Mouse (Mus musculus) liver, postnatal 0 days (tissue): Measurements from ENCODE around the gene Ripply2. TPM values are rescaled to one million over a fixed set of nuclear protein-coding genes. Genes with fewer than 3 reads are reported as not detected.

Source experiments
- ATAC-seq: fragments of 200-750 bp; cut with Nextera tagmentation; 2 replicates; pipeline ENCODE4 v1.8.0; 2017; ENCODE audit warnings: mild to moderate bottlenecking, moderate library complexity
- DNase-seq: peaks from one replicate; pipeline ENCODE4 v3.0.0-alpha.2; 2016
- H3K27ac ChIP-seq: fragments of 300-500 bp; sonication (generic); 2 replicates; pipeline ENCODE4 v1.5.1; 2014; ENCODE audit warnings: antibody characterized with exemption, moderate library complexity, mild to moderate bottlenecking, low read depth
- H3K27me3 ChIP-seq: fragments of 300-500 bp; sonication (generic); 2 replicates; pipeline ENCODE4 v1.6.1; 2014; ENCODE audit warnings: low read length, control low read depth, mixed read lengths; ENCODE audit not compliant: insufficient read depth
- H3K36me3 ChIP-seq: fragments of 300-500 bp; sonication (generic); replicated peaks from 2 replicates; pipeline ENCODE4 v1.6.1; 2014; ENCODE audit warnings: mild to moderate bottlenecking, control low read depth, low read length, moderate library complexity, mixed read lengths; ENCODE audit not compliant: insufficient read depth
- H3K4me1 ChIP-seq: fragments of 300-500 bp; sonication (generic); 2 replicates; pipeline ENCODE4 v1.6.1; 2014; ENCODE audit warnings: antibody characterized with exemption, mild to moderate bottlenecking, control low read depth; ENCODE audit not compliant: insufficient read depth
- H3K4me2 ChIP-seq: fragments of 300-500 bp; sonication (generic); 2 replicates; pipeline ENCODE4 v1.6.1; 2014; ENCODE audit warnings: low read depth, mild to moderate bottlenecking, low read length, moderate library complexity, mixed read lengths
- H3K4me3 ChIP-seq: fragments of 300-500 bp; sonication (generic); 2 replicates; pipeline ENCODE4 v1.5.1; 2014; ENCODE audit warnings: low read depth, low read length
- H3K9ac ChIP-seq: fragments of 300-500 bp; sonication (generic); replicated peaks from 2 replicates; pipeline ENCODE4 v1.6.1; 2014; ENCODE audit warnings: mild to moderate bottlenecking, moderate library complexity
- H3K9me3 ChIP-seq: fragments of 300-500 bp; sonication (generic); 2 replicates; pipeline ENCODE4 v1.6.1; 2016; ENCODE audit warnings: mild to moderate bottlenecking, control low read depth, low read length, mixed read lengths
- CTCF ChIP-seq: sonication (generic); IDR thresholded peaks from 2 replicates; pipeline ENCODE4 v1.5.1; 2016; ENCODE audit warnings: antibody characterized with exemption, low read depth
- EP300 ChIP-seq: IDR thresholded peaks from 2 replicates; pipeline ENCODE4 v1.6.1; 2016; ENCODE audit warnings: antibody characterized with exemption, low read depth, mild to moderate bottlenecking
- WGBS: fragments of 180-500 bp; shearing (Covaris S2); extraction: QIAGEN DNeasy Blood & Tissue Kit; methylation state at CpG from one replicate; pipeline ENCODE4 v1.1.7; 2014; ENCODE audit not compliant: insufficient replicate concordance; 5-methylcytosine and 5-hydroxymethylcytosine counted together
- polyA plus RNA-seq: library from polyadenylated mRNA; unstranded; fragments of >200 nt; fragmentation: Nextera tagmentation; extraction: Ambion mirVana; gene quantifications from 2 replicates; pipeline ENCODE4 v1.2.1, GENCODE M21; 2015

Gene Ripply2
- polyA plus RNA-seq, 1 experiment from 2014 or later, result not detected

GRCm38 (mm10) chr9:86980942-86981341 is 34.4 kb upstream of the Ripply2 start:
- Histone ChIP-seq H3K4me3 (no peak overlapping the region), H3K36me3 (no peaks in the 10 kb centered on the region), H3K27ac (no peak overlapping the region), H3K4me2 (no peak overlapping the region), H3K9me3 (no peaks in the 10 kb centered on the region), H3K4me1 (no peaks in the 10 kb centered on the region), H3K27me3 (no peaks in the 10 kb centered on the region), H3K9ac (no peak overlapping the region)
- ATAC-seq (no peak), DNase-seq (no peak)
- TF ChIP-seq EP300, result no peak
- TF ChIP-seq CTCF, result no peak
- 49% methylated on average over 2 of the region's 2 CpGs for WGBS

DNA sequence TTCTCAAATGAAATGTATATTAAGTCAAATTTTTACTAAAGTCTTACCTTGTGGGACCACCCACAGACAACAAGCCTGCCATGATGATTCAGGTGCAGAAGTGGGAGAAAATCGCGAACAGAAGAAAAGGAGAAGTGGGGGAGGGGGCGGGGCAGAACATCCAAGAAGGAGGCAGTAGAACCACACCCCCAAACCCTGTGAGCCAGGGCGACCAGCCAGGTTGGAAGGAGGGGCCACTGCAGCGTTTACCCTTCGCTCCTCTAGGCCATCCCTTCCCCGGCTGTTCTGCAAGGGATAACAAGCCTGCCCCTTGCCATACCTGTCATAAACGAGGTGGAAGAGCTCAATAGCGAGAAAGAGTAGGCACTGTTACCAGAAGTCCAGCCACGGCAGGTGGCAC is 33.8 kb upstream of the Ripply2 start:
- Histone ChIP-seq H3K4me3 (no peak overlapping the region), H3K4me1 (no peaks in the 10 kb centered on the region), H3K9me3 (no peaks in the 10 kb centered on the region), H3K9ac (no peak overlapping the region), H3K27ac (no peak overlapping the region), H3K4me2 (no peak overlapping the region), H3K27me3 (no peaks in the 10 kb centered on the region), H3K36me3 (no peaks in the 10 kb centered on the region)
- ATAC-seq, result no peak
- WGBS, result 9% methylated on average over 10 of the region's 10 CpGs
- no peak for TF ChIP-seq EP300
- TF ChIP-seq CTCF, result no peak
- DNase-seq, result no peak

DNA sequence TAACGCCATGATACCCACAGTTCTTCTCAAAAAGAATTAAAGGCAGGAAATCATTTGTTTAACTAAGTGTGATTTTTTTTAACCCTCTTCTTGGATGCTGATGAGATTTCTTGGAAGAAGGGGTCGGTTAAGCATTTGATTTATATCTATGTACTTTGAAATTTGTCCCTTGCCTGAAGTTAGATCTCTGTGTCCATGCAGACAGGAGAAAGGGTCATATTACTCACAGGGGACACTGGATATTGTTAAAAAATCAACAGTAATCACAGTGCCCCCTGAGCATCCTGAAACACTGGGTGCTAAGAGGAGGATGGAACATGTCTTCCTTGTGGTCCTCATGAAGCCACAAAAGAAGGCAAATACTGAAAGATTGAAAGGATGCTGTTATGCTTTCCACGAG is 30.8 kb upstream of the Ripply2 start:
- no peaks in the 10 kb centered on the region for H3K36me3 ChIP-seq
- ATAC-seq (no peak), DNase-seq (no peak)
- TF ChIP-seq CTCF (no peak), EP300 (no peak)
- no peaks in the 10 kb centered on the region for H3K9me3 ChIP-seq
- no peaks in the 10 kb centered on the region for H3K4me1 ChIP-seq
- H3K4me2 ChIP-seq, result no peak overlapping the region
- no peak overlapping the region for H3K27ac ChIP-seq
- no peak overlapping the region for H3K9ac ChIP-seq
- WGBS, result 58% methylated on average over 3 of the region's 3 CpGs
- no peaks in the 10 kb centered on the region for H3K27me3 ChIP-seq
- no peak overlapping the region for H3K4me3 ChIP-seq

DNA sequence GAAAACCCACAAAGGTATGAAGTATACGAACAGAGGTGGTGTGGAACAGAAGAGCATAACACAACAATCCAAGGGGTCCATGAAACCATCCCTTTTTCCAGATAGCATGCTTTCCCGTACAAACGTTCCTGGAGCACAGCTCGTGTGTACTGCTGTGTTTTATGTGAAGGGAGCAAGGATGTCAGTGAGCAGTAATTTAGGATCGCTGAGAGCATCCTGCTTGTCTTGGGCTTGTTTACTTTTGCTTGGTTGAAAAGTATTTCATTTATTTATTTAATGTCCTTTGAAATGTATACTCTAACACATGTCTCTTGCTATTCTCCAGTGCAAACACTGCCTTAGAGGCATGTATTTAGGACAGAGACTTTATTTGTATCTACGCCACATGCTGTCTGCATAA is 30.2 kb upstream of the Ripply2 start:
- DNase-seq, result no peak
- Histone ChIP-seq H3K27ac (no peak overlapping the region), H3K4me1 (no peaks in the 10 kb centered on the region), H3K4me2 (no peak overlapping the region), H3K27me3 (no peaks in the 10 kb centered on the region), H3K36me3 (no peaks in the 10 kb centered on the region), H3K9ac (no peak overlapping the region), H3K9me3 (no peaks in the 10 kb centered on the region), H3K4me3 (no peak overlapping the region)
- no peak for TF ChIP-seq EP300
- no peak for TF ChIP-seq CTCF
- 58% methylated on average over 6 of the region's 6 CpGs for WGBS
- no peak for ATAC-seq

DNA sequence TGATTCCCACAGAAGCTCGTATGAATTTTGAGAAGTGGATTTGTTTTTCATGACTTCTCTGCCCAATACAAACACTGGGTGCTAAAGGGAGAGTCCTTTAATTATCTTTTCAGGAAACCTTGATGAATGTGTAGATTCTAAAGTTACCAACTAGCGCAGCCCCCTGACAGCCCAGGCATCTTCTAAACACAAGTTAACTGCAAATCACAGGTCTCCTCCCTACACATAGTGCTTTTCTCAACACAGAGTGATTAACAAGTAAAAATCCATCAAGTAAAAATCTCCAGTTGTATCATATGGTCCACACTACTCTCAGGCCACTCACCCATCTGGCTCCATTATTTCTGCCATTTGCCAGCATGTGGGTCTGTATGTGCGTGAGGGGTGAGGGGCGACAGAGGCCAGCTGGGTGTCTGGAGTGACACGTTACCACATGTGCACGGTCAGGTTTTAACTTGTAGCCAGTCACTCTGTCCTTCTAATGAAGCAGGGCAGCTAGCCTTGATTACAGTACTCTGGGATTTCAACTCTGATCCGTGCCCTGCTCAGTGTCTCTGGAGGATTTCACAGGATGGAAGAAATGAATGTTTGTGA is 28.5 kb upstream of the Ripply2 start:
- WGBS, result 60% methylated on average over 7 of the region's 7 CpGs
- Histone ChIP-seq H3K36me3 (no peaks in the 10 kb centered on the region), H3K27me3 (no peaks in the 10 kb centered on the region), H3K27ac (no peak overlapping the region), H3K9ac (no peak overlapping the region), H3K9me3 (no peaks in the 10 kb centered on the region), H3K4me3 (no peak overlapping the region), H3K4me1 (no peaks in the 10 kb centered on the region; the same call in 1 of the 2 replicates), H3K4me2 (no peak overlapping the region)
- TF ChIP-seq CTCF (no peak), EP300 (no peak)
- no peak for DNase-seq
- no peak for ATAC-seq

- DNase-seq (no peak), ATAC-seq (no peak)
- Histone ChIP-seq H3K4me1 (no peaks in the 10 kb centered on the region; the same call in 1 of the 2 replicates), H3K27me3 (no peaks in the 10 kb centered on the region), H3K36me3 (no peaks in the 10 kb centered on the region), H3K9me3 (no peaks in the 10 kb centered on the region), H3K4me2 (no peak overlapping the region), H3K27ac (no peak overlapping the region), H3K4me3 (no peak overlapping the region), H3K9ac (no peak overlapping the region)
- TF ChIP-seq EP300, result no peak
- no peak for TF ChIP-seq CTCF
Measured at GRCm38 (mm10) chr9:86989822-86990221, 25.5 kb upstream of the Ripply2 start.

DNA sequence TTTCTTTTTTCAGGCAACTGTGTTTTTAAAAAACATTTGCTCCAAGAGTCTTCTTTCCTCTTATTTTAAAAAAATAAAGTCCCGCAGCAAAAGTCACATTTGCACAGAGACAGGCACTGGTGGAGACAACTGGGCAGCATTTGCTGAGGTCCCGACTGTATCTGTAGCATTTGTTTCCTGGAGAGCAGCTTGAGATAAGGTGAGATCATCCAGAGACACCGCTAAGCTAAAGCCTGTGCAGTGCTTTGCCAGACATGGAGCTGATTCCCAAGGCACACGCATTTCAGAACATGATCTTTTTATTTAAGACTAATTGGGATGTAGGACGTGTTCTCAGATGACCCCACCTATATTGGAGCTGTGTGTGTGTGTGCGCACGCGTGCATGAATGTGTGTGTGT is 23.6 kb upstream of the Ripply2 start:
- Histone ChIP-seq H3K4me2 (no peak overlapping the region), H3K9ac (no peak overlapping the region), H3K9me3 (no peaks in the 10 kb centered on the region), H3K27ac (no peak overlapping the region), H3K36me3 (no peaks in the 10 kb centered on the region), H3K4me1 (no peaks in the 10 kb centered on the region; the same call in 1 of the 2 replicates), H3K27me3 (no peaks in the 10 kb centered on the region), H3K4me3 (no peak overlapping the region)
- DNase-seq (no peak), ATAC-seq (no peak)
- 65% methylated on average over 8 of the region's 8 CpGs for WGBS
- TF ChIP-seq CTCF (no peak), EP300 (no peak)
